Mouse (Mus musculus): ENCODE measurements around the gene Gfpt1.

- TF ChIP-seq CTCF (IDR thresholded peaks at IDR 0.05; ENCODE audit: low read depth, low read length), result no peak
- no peak for TF ChIP-seq POLR2A (IDR thresholded peaks at IDR 0.05; ENCODE audit: extremely low read depth, insufficient read depth, low read length)
Observed at GRCm38 (mm10) chr6:87059754-87060153, 17.1 kb downstream of the Gfpt1 start.

All from liver, adult 2 months (tissue).